Mouse (Mus musculus) liver, embryonic 16.5 days (tissue): ENCODE measurements at regions not wholly inside any gene's neighbourhood (a gene's known extent, or its start where the extent isn't known, plus 50 kb on each side); places are given as distances from the start of the nearest gene placed in this dataset.

Experiments used
- ATAC-seq: fragments of 200-750 bp; cut with Nextera tagmentation; 2 replicates; pipeline ENCODE4 v1.8.0; 2017; ENCODE audit warnings: low read depth, mild to moderate bottlenecking, moderate number of reproducible peaks, moderate library complexity
- H3K27ac ChIP-seq: fragments of 300-500 bp; sonication (generic); 2 replicates; pipeline ENCODE4 v1.5.1; 2014; ENCODE audit warnings: mild to moderate bottlenecking, low read length
- H3K27me3 ChIP-seq: fragments of 300-500 bp; sonication (generic); 2 replicates; pipeline ENCODE4 v1.6.1; 2014; ENCODE audit warnings: low read depth, low read length, mixed read lengths; ENCODE audit not compliant: control insufficient read depth, insufficient read depth
- H3K36me3 ChIP-seq: fragments of 300-500 bp; sonication (generic); 2 replicates; pipeline ENCODE4 v1.6.1; 2014; ENCODE audit warnings: mild to moderate bottlenecking; ENCODE audit not compliant: control insufficient read depth, insufficient read depth
- H3K4me1 ChIP-seq: fragments of 300-500 bp; sonication (generic); 2 replicates; pipeline ENCODE4 v1.6.1; 2014; ENCODE audit warnings: low read depth, low read length, mixed read lengths; ENCODE audit not compliant: control insufficient read depth
- H3K4me2 ChIP-seq: fragments of 300-500 bp; sonication (generic); 2 replicates; pipeline ENCODE4 v1.6.1; 2014; ENCODE audit warnings: low read depth, low read length, mixed read lengths
- H3K4me3 ChIP-seq: fragments of 300-500 bp; sonication (generic); 2 replicates; pipeline ENCODE4 v1.5.1; 2014; ENCODE audit warnings: low read depth, mild to moderate bottlenecking, low read length
- H3K9ac ChIP-seq: fragments of 300-500 bp; sonication (generic); 2 replicates; pipeline ENCODE4 v1.6.1; 2014; ENCODE audit warnings: low read depth, low read length
- H3K9me3 ChIP-seq: fragments of 300-500 bp; sonication (generic); replicated peaks from 2 replicates; pipeline ENCODE4 v1.6.1; 2016; ENCODE audit warnings: low read length; ENCODE audit not compliant: control insufficient read depth
- WGBS: fragments of 180-500 bp; shearing (Covaris S2); extraction: QIAGEN DNeasy Blood & Tissue Kit; methylation state at CpG from one replicate; pipeline ENCODE4 v1.1.7; 2014; ENCODE audit not compliant: insufficient replicate concordance; 5-methylcytosine and 5-hydroxymethylcytosine counted together

- Histone ChIP-seq H3K4me2 (no peak overlapping the region), H3K36me3 (no peaks in the 10 kb centered on the region), H3K9me3 (no peaks in the 10 kb centered on the region), H3K9ac (no peak overlapping the region), H3K27ac (no peak overlapping the region), H3K4me1 (no peaks in the 10 kb centered on the region), H3K27me3 (no peaks in the 10 kb centered on the region), H3K4me3 (no peak overlapping the region)
- WGBS: 74% methylated on average over 8 of the region's 8 CpGs
- no peak for ATAC-seq
These were observed 57.8 kb downstream of the Lsm3 start for GRCm38 (mm10) chr6:91573487-91573886.

- Histone ChIP-seq H3K36me3 (no peaks in the 10 kb centered on the region), H3K4me1 (no peaks in the 10 kb centered on the region), H3K9ac (no peak overlapping the region), H3K27me3 (no peaks in the 10 kb centered on the region), H3K4me2 (no peak overlapping the region), H3K4me3 (no peak overlapping the region), H3K9me3 (no peaks in the 10 kb centered on the region), H3K27ac (no peak overlapping the region)
- 69% methylated on average over 10 of the region's 10 CpGs for WGBS
- ATAC-seq: no peak
These were observed 58.7 kb downstream of the Lsm3 start for GRCm38 (mm10) chr6:91574414-91574813.

DNA sequence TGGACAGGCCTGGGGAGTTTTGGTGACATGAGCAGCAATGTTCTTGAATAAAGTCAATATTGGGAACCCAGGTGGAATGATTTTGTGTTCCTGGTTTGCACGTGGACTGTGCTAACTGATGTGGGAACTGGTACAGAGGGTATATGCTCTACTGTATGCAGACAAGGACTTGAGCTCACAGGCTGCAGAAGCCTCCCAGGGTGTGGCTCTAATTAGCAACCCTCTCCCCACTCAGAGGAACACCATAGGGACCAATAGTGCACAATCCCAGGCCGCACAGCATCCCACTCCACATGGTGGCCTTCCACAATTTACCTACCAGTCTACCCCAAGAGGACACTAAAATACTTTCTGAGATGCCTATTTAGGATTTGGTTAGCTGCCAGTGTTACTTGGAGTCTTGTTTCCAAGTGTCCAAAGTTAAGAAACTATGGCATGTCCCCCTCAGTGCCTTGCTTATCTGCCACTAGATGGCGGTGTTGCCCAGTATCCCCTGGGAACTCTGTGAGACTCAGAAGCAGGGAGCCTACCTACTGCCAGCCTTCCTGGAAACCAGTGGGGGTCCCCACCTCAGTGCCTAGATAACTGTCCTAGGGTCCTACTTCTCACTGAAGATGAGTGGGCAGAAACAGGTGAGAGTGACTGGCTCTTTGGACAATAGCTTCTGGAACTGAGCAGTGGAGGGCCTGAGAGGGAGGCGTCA, 60.1 kb downstream of the Lsm3 start:
- Histone ChIP-seq H3K36me3 (no peaks in the 10 kb centered on the region), H3K9ac (no peak overlapping the region), H3K9me3 (no peaks in the 10 kb centered on the region), H3K27ac (no peak overlapping the region), H3K4me1 (no peaks in the 10 kb centered on the region), H3K4me2 (no peak overlapping the region), H3K4me3 (no peak overlapping the region), H3K27me3 (no peaks in the 10 kb centered on the region)
- 55% methylated on average over 4 of the region's 4 CpGs for WGBS
- ATAC-seq: no peak

GRCm38 (mm10) chr6:91576906-91577305, 61.2 kb downstream of the Lsm3 start:
- ATAC-seq: no peak
- Histone ChIP-seq H3K27me3 (no peaks in the 10 kb centered on the region), H3K4me3 (no peak overlapping the region), H3K27ac (no peak overlapping the region), H3K9me3 (no peaks in the 10 kb centered on the region), H3K9ac (no peak overlapping the region), H3K36me3 (no peaks in the 10 kb centered on the region), H3K4me2 (no peak overlapping the region), H3K4me1 (no peaks in the 10 kb centered on the region)
- 46% methylated on average over 15 of the region's 15 CpGs for WGBS

GRCm38 (mm10) chr6:91579666-91580065, 63.9 kb downstream of the Lsm3 start:
- Histone ChIP-seq H3K4me1 (no peaks in the 10 kb centered on the region), H3K4me3 (no peak overlapping the region), H3K9me3 (no peaks in the 10 kb centered on the region), H3K9ac (no peak overlapping the region), H3K27ac (no peak overlapping the region), H3K36me3 (no peaks in the 10 kb centered on the region), H3K27me3 (no peaks in the 10 kb centered on the region), H3K4me2 (no peak overlapping the region)
- WGBS: 66% methylated on average over 10 of the region's 10 CpGs
- no peak for ATAC-seq

- H3K4me3 ChIP-seq: no peak overlapping the region
- H3K36me3 ChIP-seq: no peaks in the 10 kb centered on the region
- 76% methylated on average over 6 of the region's 6 CpGs for WGBS
- no peaks in the 10 kb centered on the region for H3K9me3 ChIP-seq
- H3K27me3 ChIP-seq: no peaks in the 10 kb centered on the region
- no peak overlapping the region for H3K27ac ChIP-seq
- H3K9ac ChIP-seq: no peak overlapping the region
- no peaks in the 10 kb centered on the region for H3K4me1 ChIP-seq
- no peak overlapping the region for H3K4me2 ChIP-seq
- no peak for ATAC-seq
These were observed 64.9 kb downstream of the Lsm3 start for GRCm38 (mm10) chr6:91580607-91581006.

DNA sequence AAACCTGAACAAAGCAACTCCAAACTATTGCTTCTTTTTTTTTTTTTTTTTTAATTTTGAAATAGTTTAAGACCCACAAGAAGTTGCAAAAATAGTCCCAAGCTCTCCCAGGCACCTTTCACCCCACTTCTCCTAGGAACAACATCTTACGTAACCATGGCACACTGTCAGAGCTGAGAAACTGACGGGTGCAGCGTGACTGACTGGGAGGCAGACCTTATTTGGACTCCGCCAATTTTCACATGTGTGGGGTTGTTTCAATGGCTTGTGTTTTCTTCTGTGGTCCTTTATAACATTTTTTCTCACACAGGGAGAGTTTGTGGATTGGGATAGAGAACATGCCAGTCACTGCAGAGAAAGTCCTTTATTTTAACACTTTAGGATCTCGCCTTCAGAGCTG, 66.6 kb downstream of the Lsm3 start:
- whole genome bisulfite sequencing: 63% methylated on average over 5 of the region's 5 CpGs
- Histone ChIP-seq H3K27ac (no peak overlapping the region), H3K9me3 (no peaks in the 10 kb centered on the region), H3K4me1 (no peaks in the 10 kb centered on the region), H3K4me2 (no peak overlapping the region), H3K9ac (no peak overlapping the region), H3K36me3 (no peaks in the 10 kb centered on the region), H3K27me3 (no peaks in the 10 kb centered on the region), H3K4me3 (no peak overlapping the region)
- no peak for ATAC-seq

DNA sequence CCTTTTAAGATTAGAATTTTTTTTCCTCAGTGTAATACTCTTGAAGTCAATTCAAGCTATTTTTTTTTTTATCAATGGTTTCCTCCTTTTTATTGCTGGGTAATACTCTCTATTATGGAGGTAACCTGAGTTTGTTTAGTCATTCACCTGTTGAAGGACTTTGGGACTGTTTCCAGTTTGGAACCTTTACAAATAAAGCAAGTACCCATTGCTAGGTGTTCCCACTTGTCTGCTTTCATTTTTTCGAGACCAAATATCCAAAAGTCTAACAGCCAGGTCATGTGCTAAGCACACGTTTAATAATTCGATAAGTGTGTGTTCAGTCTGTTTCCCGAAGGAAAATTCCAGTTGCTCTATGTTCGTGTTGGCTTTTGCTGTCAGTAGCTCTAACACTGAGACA, 67.6 kb downstream of the Lsm3 start:
- WGBS: 62% methylated on average over 5 of the region's 5 CpGs

GRCm38 (mm10) chr6:91585543-91585942, 69.8 kb downstream of the Lsm3 start:
- Histone ChIP-seq H3K4me1 (no peaks in the 10 kb centered on the region), H3K27me3 (no peaks in the 10 kb centered on the region), H3K36me3 (no peaks in the 10 kb centered on the region), H3K4me3 (no peak overlapping the region), H3K27ac (no peak overlapping the region), H3K4me2 (no peak overlapping the region), H3K9me3 (no peaks in the 10 kb centered on the region), H3K9ac (no peak overlapping the region)
- ATAC-seq: no peak
- 42% methylated on average over 3 of the region's 3 CpGs for WGBS

More for the DNA sequence above, 67.6 kb downstream of the Lsm3 start:
- no peaks in the 10 kb centered on the region for H3K36me3 ChIP-seq
- no peaks in the 10 kb centered on the region for H3K9me3 ChIP-seq
- no peak overlapping the region for H3K27ac ChIP-seq
- H3K9ac ChIP-seq: no peak overlapping the region
- no peak for ATAC-seq
- H3K27me3 ChIP-seq: no peaks in the 10 kb centered on the region
- no peak overlapping the region for H3K4me3 ChIP-seq
- no peak overlapping the region for H3K4me2 ChIP-seq
- H3K4me1 ChIP-seq: no peaks in the 10 kb centered on the region
